ENCODE assay signal across 15 mouse cellular contexts in the genomic region with DNA sequence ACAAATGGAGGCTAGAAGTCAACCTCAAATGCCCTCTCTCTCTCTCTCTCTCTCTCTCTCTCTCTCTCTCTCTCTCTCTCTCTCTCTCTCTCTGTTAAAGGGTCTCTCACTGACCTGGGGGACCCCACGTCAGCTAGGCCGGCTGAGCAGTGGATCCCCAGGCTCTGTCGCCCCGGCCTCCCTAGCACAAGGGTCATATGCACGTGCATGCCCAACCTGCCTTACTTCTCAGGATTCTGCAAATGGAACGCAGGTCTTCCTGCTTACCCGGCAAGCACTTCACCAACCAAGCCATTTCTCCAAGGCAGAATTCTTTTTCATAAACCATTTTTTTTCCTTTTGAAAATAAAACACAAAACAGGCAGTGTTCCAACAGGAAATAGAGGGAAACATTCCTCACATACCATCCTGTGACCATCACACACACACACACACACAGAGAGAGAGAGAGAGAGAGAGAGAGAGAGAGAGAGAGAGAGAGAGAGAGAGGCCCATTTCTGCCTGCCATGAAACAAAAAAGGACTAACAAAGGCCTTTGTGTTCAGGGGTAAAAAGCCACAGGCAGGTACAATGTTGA.
DNase-seq lines count a peak whose midpoint lies in the region; ATAC-seq and TF ChIP-seq lines count a peak whose summit lies in the region.
"Had no signal": no experiment of that assay in that cellular context is flagged by ENCODE, and none has a peak within 500 bp of the region (broad histone marks: within the 10 kb centered on the region; RNA-seq: fewer than 3 reads in every experiment).

No protein-coding gene starts in this region.

- DNase-seq in forebrain, embryonic 11.5 days (ENCODE audit: low spot score) = peak; percentile 29
- no peak for DNase-seq in forebrain, postnatal 0 days
- peak; percentile 29 for DNase-seq in kidney, postnatal 14 days
- DNase-seq in kidney, adult 18-20 months = no peak
- DNase-seq in embryonic facial prominence, embryonic 10.5 days (ENCODE audit: low spot score) = no peak
- DNase-seq in MN1 (ENCODE audit: low spot score) = no peak
- no peak for DNase-seq in thymus, postnatal 25 days
- DNase-seq: cerebellum, adult 18-20 months; thymus, adult 18-20 months had no signal

- H3K36me3 ChIP-seq in forebrain, embryonic 11.5 days (ENCODE audit: control insufficient read depth, insufficient read depth, low read length) = no peaks in the 10 kb centered on the region
- H3K36me3 ChIP-seq in forebrain, postnatal 0 days (ENCODE audit: insufficient read depth) = no peaks in the 10 kb centered on the region
- no peaks in the 10 kb centered on the region for H3K36me3 ChIP-seq in embryonic facial prominence, embryonic 10.5 days (replicated peaks)
- no peaks in the 10 kb centered on the region for H3K36me3 ChIP-seq in limb, embryonic 12.5 days
- H3K36me3 ChIP-seq: forebrain, embryonic 12.5 days; heart, embryonic 12.5 days; hindbrain, embryonic 15.5 days; midbrain, embryonic 12.5 days had no signal

- no peak for TF ChIP-seq CTCF in forebrain, postnatal 0 days (IDR thresholded peaks at IDR 0.05; ENCODE audit: low read depth)

- H3K27me3 ChIP-seq in forebrain, embryonic 11.5 days (ENCODE audit: control insufficient read depth, insufficient read depth, low read length) = no peaks in the 10 kb centered on the region
- H3K27me3 ChIP-seq in forebrain, postnatal 0 days (ENCODE audit: insufficient read depth, low read length) = no peaks in the 10 kb centered on the region
- H3K27me3 ChIP-seq in embryonic facial prominence, embryonic 10.5 days (replicated peaks; ENCODE audit: low read depth, poor library complexity, severe bottlenecking) = no peaks in the 10 kb centered on the region
- H3K27me3 ChIP-seq in limb, embryonic 12.5 days = no peaks in the 10 kb centered on the region
- H3K27me3 ChIP-seq: heart, embryonic 12.5 days; hindbrain, embryonic 15.5 days; midbrain, embryonic 12.5 days had no signal

- no peak overlapping the region for H3K4me3 ChIP-seq in forebrain, embryonic 11.5 days (ENCODE audit: low read depth, low read length)
- H3K4me3 ChIP-seq in forebrain, postnatal 0 days (ENCODE audit: low read depth, low read length) = no peak overlapping the region
- H3K4me3 ChIP-seq in embryonic facial prominence, embryonic 10.5 days = no peak overlapping the region
- H3K4me3 ChIP-seq in limb, embryonic 12.5 days (replicated peaks) = no peak overlapping the region
- H3K4me3 ChIP-seq: forebrain, embryonic 12.5 days; heart, embryonic 12.5 days; hindbrain, embryonic 15.5 days; midbrain, embryonic 12.5 days had no signal

- H3K9me3 ChIP-seq in forebrain, embryonic 11.5 days (ENCODE audit: control insufficient read depth, low read length) = no peaks in the 10 kb centered on the region
- H3K9me3 ChIP-seq in forebrain, postnatal 0 days (ENCODE audit: low read length) = no peaks in the 10 kb centered on the region
- H3K9me3 ChIP-seq in embryonic facial prominence, embryonic 10.5 days = no peaks in the 10 kb centered on the region
- no peaks in the 10 kb centered on the region for H3K9me3 ChIP-seq in limb, embryonic 12.5 days
- H3K9me3 ChIP-seq: forebrain, embryonic 12.5 days; heart, embryonic 12.5 days; hindbrain, embryonic 15.5 days; midbrain, embryonic 12.5 days had no signal

- ATAC-seq in forebrain, embryonic 11.5 days (replicated peaks; ENCODE audit: low FRiP score) = no peak
- no peak for ATAC-seq in forebrain, postnatal 0 days
- ATAC-seq in limb, embryonic 12.5 days (ENCODE audit: insufficient number of reproducible peaks, insufficient read depth, low FRiP score, low TSS enrichment, low read depth) = no peak
- ATAC-seq: activated CD4-positive, CD25-positive, alpha-beta regulatory T cell, adult 4 months had no signal

- no peak overlapping the region for H3K9ac ChIP-seq in forebrain, embryonic 11.5 days (ENCODE audit: low read length)
- H3K9ac ChIP-seq in forebrain, postnatal 0 days = no peak overlapping the region
- H3K9ac ChIP-seq in limb, embryonic 12.5 days (replicated peaks) = no peak overlapping the region
- H3K9ac ChIP-seq: forebrain, embryonic 12.5 days; heart, embryonic 12.5 days; hindbrain, embryonic 15.5 days; midbrain, embryonic 12.5 days had no signal

- no peak overlapping the region for H3K4me2 ChIP-seq in forebrain, embryonic 11.5 days (ENCODE audit: low read depth, low read length, severe bottlenecking)
- no peak overlapping the region for H3K4me2 ChIP-seq in forebrain, postnatal 0 days (ENCODE audit: low read depth)
- no peak overlapping the region for H3K4me2 ChIP-seq in limb, embryonic 12.5 days
- H3K4me2 ChIP-seq: forebrain, embryonic 12.5 days; heart, embryonic 12.5 days; hindbrain, embryonic 15.5 days; midbrain, embryonic 12.5 days had no signal

- no peaks in the 10 kb centered on the region for H3K4me1 ChIP-seq in forebrain, embryonic 11.5 days (replicated peaks; ENCODE audit: control insufficient read depth, insufficient read depth, low read length)
- H3K4me1 ChIP-seq in forebrain, postnatal 0 days (ENCODE audit: insufficient read depth) = no peaks in the 10 kb centered on the region
- H3K4me1 ChIP-seq in embryonic facial prominence, embryonic 10.5 days = peaks cover 34% of the 10 kb centered on the region
- H3K4me1 ChIP-seq in limb, embryonic 12.5 days (replicated peaks) = peaks cover 45% of the 10 kb centered on the region
- H3K4me1 ChIP-seq: forebrain, embryonic 12.5 days had no signal

- 76% methylated on average over 7 of the region's 7 CpGs for WGBS in forebrain, embryonic 11.5 days
- WGBS in forebrain, postnatal 0 days = 81% methylated on average over 7 of the region's 7 CpGs
- WGBS in embryonic facial prominence, embryonic 10.5 days = 52% methylated on average over 7 of the region's 7 CpGs
- 73% methylated on average over 7 of the region's 7 CpGs for WGBS in limb, embryonic 12.5 days

- H3K27ac ChIP-seq in forebrain, embryonic 11.5 days (ENCODE audit: low read depth, low read length) = no peak overlapping the region
- H3K27ac ChIP-seq in forebrain, postnatal 0 days (ENCODE audit: low read depth, low read length) = no peak overlapping the region
- peak overlapping the region; percentile 76 for H3K27ac ChIP-seq in embryonic facial prominence, embryonic 10.5 days (replicated peaks)
- peak overlapping the region; percentile 74 for H3K27ac ChIP-seq in limb, embryonic 12.5 days
- H3K27ac ChIP-seq: forebrain, embryonic 12.5 days; hindbrain, embryonic 15.5 days; midbrain, embryonic 12.5 days had no signal

Comparison
In these comparisons a context has a peak if more than half of its experiments do, and no peak if none do; other contexts are left out.
1. DNase-seq: peak in forebrain, embryonic 11.5 days (single experiment) and kidney, postnatal 14 days (single experiment); none in forebrain, postnatal 0 days (single experiment), kidney, adult 18-20 months (single experiment), embryonic facial prominence, embryonic 10.5 days (single experiment), MN1 (single experiment) and thymus, postnatal 25 days (single experiment).
2. H3K27ac ChIP-seq: peak in embryonic facial prominence, embryonic 10.5 days (single experiment) and limb, embryonic 12.5 days (single experiment); none in forebrain, embryonic 11.5 days (single experiment) and forebrain, postnatal 0 days (single experiment).